Mouse (Mus musculus) C2C12 (cell line): Measurements from ENCODE around the gene Hal. TPM values are rescaled to one million over a fixed set of nuclear protein-coding genes. Genes with fewer than 3 reads are reported as not detected.

Experiments
- H3K27me3 ChIP-seq: one replicate; pipeline ENCODE4 v1.6.1; 2011; ENCODE audit not compliant: control insufficient read depth, insufficient read depth, insufficient read length
- H3K36me3 ChIP-seq: one replicate; pipeline ENCODE4 v1.6.1; 2011; ENCODE audit not compliant: control insufficient read depth, insufficient read depth
- H3K4me3 ChIP-seq: one replicate; pipeline ENCODE4 v1.5.1; 2011; ENCODE audit warnings: mild to moderate bottlenecking, control low read depth; ENCODE audit not compliant: poor library complexity, insufficient read depth, severe bottlenecking
- H3K79me2 ChIP-seq: one replicate; pipeline ENCODE4 v1.6.1; 2011; ENCODE audit not compliant: control insufficient read depth, insufficient read depth
- H3K79me3 ChIP-seq: one replicate; pipeline ENCODE4 v1.6.1; 2011; ENCODE audit warnings: low read depth, control low read depth
- H3ac ChIP-seq: one replicate; pipeline ENCODE3; 2011; ENCODE audit warnings: low read depth; ENCODE audit not compliant: control insufficient read depth, insufficient read length
- CEBPB ChIP-seq: IDR thresholded peaks from one replicate; pipeline ENCODE4 v1.6.1; 2011; ENCODE audit warnings: low read depth, mild to moderate bottlenecking, control low read depth, moderate library complexity
- CTCF ChIP-seq: IDR thresholded peaks from one replicate; pipeline ENCODE4 v1.5.1; 2011; ENCODE audit not compliant: control insufficient read depth, insufficient read depth, insufficient read length
- FOSL1 ChIP-seq: IDR thresholded peaks from one replicate; pipeline ENCODE4 v1.8.0; 2011; ENCODE audit warnings: mild to moderate bottlenecking, low read length; ENCODE audit not compliant: poor library complexity, insufficient read depth, severe bottlenecking
- MAX ChIP-seq: IDR thresholded peaks from one replicate; pipeline ENCODE4 v1.6.1; 2011; ENCODE audit warnings: mild to moderate bottlenecking, control low read depth
- MYOD1 ChIP-seq: IDR thresholded peaks from one replicate; pipeline ENCODE4 v1.6.1; 2011; ENCODE audit warnings: low read depth; ENCODE audit not compliant: control insufficient read depth, insufficient read length
- MYOG ChIP-seq: IDR thresholded peaks from one replicate; pipeline ENCODE4 v1.6.1; 2011; ENCODE audit not compliant: control insufficient read depth, insufficient read length; ENCODE audit errors: extremely low read depth
- USF1 ChIP-seq: IDR thresholded peaks from one replicate; pipeline ENCODE4 v1.6.1; 2011; ENCODE audit warnings: low read depth, mild to moderate bottlenecking, control low read depth, moderate library complexity
- long read RNA-seq, 2 experiments: library from polyadenylated mRNA; unstranded; transcript quantifications; one replicate each; pipeline ENCODE4 v2.0.0; 2019 to 2020
- polyA plus RNA-seq: library from polyadenylated mRNA; unstranded; fragments of >200 nt; fragmentation: generic; extraction: Trizol; gene quantifications from one replicate; pipeline ENCODE4 v1.2.1, GENCODE M21; 2012; ENCODE audit warnings: missing spikeins

The Hal gene
- 0.02 TPM for polyA plus RNA-seq
- long read RNA-seq, experiment 1 = 0 reads
- long read RNA-seq, experiment 2 = 0 reads

DNA sequence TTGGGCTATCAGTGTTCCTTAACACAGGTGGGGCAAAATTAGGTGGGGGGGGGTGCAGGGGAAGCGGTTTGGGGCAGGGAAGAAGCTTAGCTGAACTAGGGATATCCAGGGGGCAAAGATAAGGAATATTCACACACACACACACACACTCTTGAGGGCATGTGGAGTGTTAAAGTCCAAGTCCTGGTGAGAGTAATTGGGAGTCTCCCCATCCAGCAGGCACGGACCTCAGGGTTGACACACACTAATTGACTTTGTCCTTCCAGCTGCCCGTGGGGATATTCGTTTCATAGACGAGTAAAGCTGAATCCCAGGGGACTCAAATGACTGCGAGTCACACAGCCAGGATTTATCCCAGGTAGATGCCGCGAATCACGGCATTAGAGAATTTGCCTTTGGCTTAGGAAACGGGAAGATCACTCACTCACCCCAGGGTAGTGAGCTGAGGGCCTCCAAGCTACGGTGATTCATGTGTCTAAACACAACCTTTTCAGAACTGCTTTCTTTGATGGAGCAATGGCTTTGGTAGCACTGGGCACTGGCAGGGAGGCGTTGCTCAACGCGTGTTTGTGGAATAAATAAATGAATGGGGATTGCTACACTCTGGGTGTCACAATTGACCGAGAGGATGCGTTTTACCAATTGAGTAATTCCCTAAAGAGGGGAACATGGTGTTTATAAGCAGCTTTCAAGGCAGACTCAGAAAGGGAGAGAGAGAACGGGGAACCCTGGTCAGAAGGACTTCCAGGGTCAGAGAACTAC, at the start of gene Hal:
Gene Hal (plus strand): TSS at position 703 of the 762 bp plus-strand sequence.
- H3K4me3 ChIP-seq = no peak within 1 kb of the TSS
- H3K27me3 ChIP-seq = no peaks in the 10 kb centered on the region
- H3K79me2 ChIP-seq = no peaks in the 10 kb centered on the region
- H3ac ChIP-seq = no peak within 1 kb of the TSS
- no peak for TF ChIP-seq MYOD1
- TF ChIP-seq CTCF = no peak
- no peak for TF ChIP-seq MYOG
- TF ChIP-seq MAX = no peak
- no peak for TF ChIP-seq CEBPB
- no peak for TF ChIP-seq FOSL1
- TF ChIP-seq USF1 = no peak
- no peaks in the 10 kb centered on the region for H3K79me3 ChIP-seq
- H3K36me3 ChIP-seq = peaks cover 13% of the 10 kb centered on the region

- no peaks in the 10 kb centered on the region for H3K36me3 ChIP-seq
- no peak for TF ChIP-seq MYOD1
- TF ChIP-seq MYOG = no peak
- TF ChIP-seq CEBPB = no peak
- no peak for TF ChIP-seq FOSL1
- no peak for TF ChIP-seq CTCF
- TF ChIP-seq USF1 = no peak
- no peak for TF ChIP-seq MAX
- H3ac ChIP-seq = no peak overlapping the region
- no peaks in the 10 kb centered on the region for H3K27me3 ChIP-seq
- no peak overlapping the region for H3K4me3 ChIP-seq
- H3K79me2 ChIP-seq = no peaks in the 10 kb centered on the region
- H3K79me3 ChIP-seq = no peaks in the 10 kb centered on the region
These were observed 47.1 kb upstream of the Hal start for GRCm38 (mm10) chr10:93441501-93441900.

DNA sequence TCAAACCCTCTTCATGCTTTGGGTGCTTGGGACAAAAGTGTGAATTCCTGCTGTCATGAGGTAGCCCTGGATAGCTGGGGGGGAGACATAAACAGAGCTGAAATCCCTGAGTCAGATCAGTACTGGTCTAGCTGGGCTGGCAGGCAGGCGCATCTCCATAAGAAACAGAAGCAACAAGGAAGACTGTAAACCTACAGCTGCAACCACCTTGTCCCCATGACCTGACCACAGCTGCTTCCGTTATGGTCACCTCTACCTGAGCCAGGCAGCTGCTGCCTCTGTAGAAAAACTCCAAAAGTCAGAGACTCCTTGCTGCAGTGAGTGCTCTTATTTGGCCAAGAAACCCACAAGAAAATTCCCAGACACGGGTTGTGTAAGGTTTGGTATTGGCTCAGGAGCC, 46.4 kb upstream of the Hal start:
- Histone ChIP-seq H3K79me2 (no peaks in the 10 kb centered on the region), H3K79me3 (no peaks in the 10 kb centered on the region), H3K4me3 (no peak overlapping the region), H3K36me3 (no peaks in the 10 kb centered on the region), H3ac (no peak overlapping the region), H3K27me3 (no peaks in the 10 kb centered on the region)
- TF ChIP-seq MAX (no peak), MYOD1 (no peak), USF1 (no peak), CTCF (no peak), MYOG (no peak), CEBPB (no peak), FOSL1 (no peak)

- no peaks in the 10 kb centered on the region for H3K79me2 ChIP-seq
- TF ChIP-seq USF1 (no peak), MAX (no peak), CTCF (no peak), FOSL1 (no peak), CEBPB (no peak), MYOD1 (no peak), MYOG (no peak)
- no peaks in the 10 kb centered on the region for H3K79me3 ChIP-seq
- H3K27me3 ChIP-seq = no peaks in the 10 kb centered on the region
- H3K36me3 ChIP-seq = no peaks in the 10 kb centered on the region
- no peak overlapping the region for H3ac ChIP-seq
- H3K4me3 ChIP-seq = no peak overlapping the region
These were observed 44.2 kb upstream of the Hal start for GRCm38 (mm10) chr10:93444407-93444806.

DNA sequence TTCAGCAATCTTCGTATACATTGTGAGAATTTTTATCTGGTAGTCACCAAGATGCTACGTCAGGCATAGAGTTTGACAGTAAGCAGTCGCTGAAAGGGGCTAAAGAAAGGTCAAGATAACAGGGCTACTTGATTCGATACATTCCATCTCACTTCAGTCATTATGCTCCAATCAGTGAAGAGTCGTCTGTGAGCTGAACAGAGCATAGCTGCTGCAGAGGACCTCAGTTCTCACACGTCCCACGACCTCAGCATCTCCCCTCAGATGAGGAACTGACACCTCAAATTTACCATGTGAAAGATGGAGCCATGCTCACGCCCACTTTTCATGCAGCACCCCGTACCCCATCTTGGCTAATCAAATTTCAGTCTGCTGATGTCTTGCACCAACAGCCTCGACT, 41.2 kb upstream of the Hal start:
- no peak overlapping the region for H3K4me3 ChIP-seq
- H3ac ChIP-seq = no peak overlapping the region
- no peaks in the 10 kb centered on the region for H3K27me3 ChIP-seq
- H3K79me3 ChIP-seq = no peaks in the 10 kb centered on the region
- H3K79me2 ChIP-seq = no peaks in the 10 kb centered on the region
- no peak for TF ChIP-seq MYOG
- TF ChIP-seq MAX = no peak
- no peak for TF ChIP-seq USF1
- TF ChIP-seq CTCF = no peak
- no peak for TF ChIP-seq CEBPB
- no peak for TF ChIP-seq MYOD1
- TF ChIP-seq FOSL1 = no peak
- no peaks in the 10 kb centered on the region for H3K36me3 ChIP-seq
